24 mouse cellular contexts compared by ENCODE assay signal in genomic region chr10:110769538-110769937, GRCm38 (mm10). TPM values are rescaled to one million over a fixed set of nuclear protein-coding genes. Genes with fewer than 3 reads are reported as not detected.
A peak's percentile ranks its signal among the peaks of the same experiment; 100 is the strongest.
DNase-seq lines count a peak whose midpoint lies in the region; ATAC-seq lines count a peak whose summit lies in the region.
"Had no signal": no experiment of that assay in that cellular context is flagged by ENCODE, and none has a peak within 500 bp of the region (broad histone marks: within the 10 kb centered on the region; RNA-seq: fewer than 3 reads in every experiment).

No protein-coding gene starts in this region.

- no peak overlapping the region for H3K27ac ChIP-seq in embryonic facial prominence, embryonic 14.5 days (replicated peaks; ENCODE audit: low read depth, low read length)
- H3K27ac ChIP-seq in embryonic facial prominence, embryonic 10.5 days (replicated peaks): no peak overlapping the region
- H3K27ac ChIP-seq: forebrain, embryonic 13.5 days; hindbrain, embryonic 13.5 days; left cerebral cortex, adult 2 months; liver, embryonic 15.5 days; neural tube, embryonic 12.5 days; stomach, postnatal 0 days had no signal

- H3K4me2 ChIP-seq in embryonic facial prominence, embryonic 14.5 days (ENCODE audit: low read depth, low read length): no peak overlapping the region
- H3K4me2 ChIP-seq: forebrain, embryonic 13.5 days; hindbrain, embryonic 13.5 days; liver, embryonic 15.5 days; neural tube, embryonic 12.5 days had no signal

- no peak for ATAC-seq in embryonic facial prominence, embryonic 14.5 days (ENCODE audit: low read depth)
- ATAC-seq: activated CD4-positive, CD25-positive, alpha-beta regulatory T cell, adult 4 months; forebrain, embryonic 13.5 days; inflammation-experienced regulatory T-cells, adult 6 months had no signal

- H3K27me3 ChIP-seq in embryonic facial prominence, embryonic 14.5 days (replicated peaks; ENCODE audit: control insufficient read depth, insufficient read depth, low read length): no peaks in the 10 kb centered on the region
- no peaks in the 10 kb centered on the region for H3K27me3 ChIP-seq in embryonic facial prominence, embryonic 10.5 days (replicated peaks; ENCODE audit: low read depth, poor library complexity, severe bottlenecking)
- H3K27me3 ChIP-seq: forebrain, embryonic 13.5 days; hindbrain, embryonic 13.5 days; liver, embryonic 15.5 days; neural tube, embryonic 12.5 days had no signal

- H3K4me3 ChIP-seq in embryonic facial prominence, embryonic 14.5 days (ENCODE audit: low read depth, low read length): no peak overlapping the region
- H3K4me3 ChIP-seq in embryonic facial prominence, embryonic 10.5 days: no peak overlapping the region
- H3K4me3 ChIP-seq: forebrain, embryonic 13.5 days; hindbrain, embryonic 13.5 days; left cerebral cortex, adult 2 months; liver, embryonic 15.5 days; neural tube, embryonic 12.5 days had no signal

- DNase-seq in embryonic facial prominence, embryonic 14.5 days (ENCODE audit: low spot score): peak; percentile 36
- DNase-seq in embryonic facial prominence, embryonic 10.5 days (ENCODE audit: low spot score): no peak
- peak; percentile 25 for DNase-seq in layer of hippocampus, adult 11-12 months (ENCODE audit: low spot score)
- DNase-seq in layer of hippocampus, adult 9-10 months (ENCODE audit: low spot score): no peak
- peak; percentile 48 to 64 for DNase-seq in right cerebral cortex, postnatal 10 days (ENCODE audit: low spot score in 2 of 2)
- DNase-seq in right cerebral cortex, postnatal 36 days (ENCODE audit: low spot score in 2 of 2): no peak
- DNase-seq in thymus, postnatal 25 days: no peak
- no peak for DNase-seq in cerebellum, postnatal 25 days
- DNase-seq: adrenal gland, adult 8-10 months; cerebellum, adult 8-10 months; gastrocnemius, postnatal 36 days; kidney, adult 18-20 months; liver; lung, postnatal 4 days; midbrain, embryonic 14.5 days; thymus, adult 2 months had no signal

- H3K4me1 ChIP-seq in embryonic facial prominence, embryonic 14.5 days (ENCODE audit: control insufficient read depth, insufficient read depth, low read length): no peaks in the 10 kb centered on the region
- H3K4me1 ChIP-seq in embryonic facial prominence, embryonic 10.5 days: no peaks in the 10 kb centered on the region
- H3K4me1 ChIP-seq: forebrain, embryonic 13.5 days; liver, embryonic 15.5 days; neural tube, embryonic 12.5 days had no signal

- no peaks in the 10 kb centered on the region for H3K9me3 ChIP-seq in embryonic facial prominence, embryonic 14.5 days (ENCODE audit: control insufficient read depth, low read length)
- no peaks in the 10 kb centered on the region for H3K9me3 ChIP-seq in embryonic facial prominence, embryonic 10.5 days
- H3K9me3 ChIP-seq: forebrain, embryonic 13.5 days; hindbrain, embryonic 13.5 days; liver, embryonic 15.5 days; neural tube, embryonic 12.5 days had no signal

- peaks cover 83% of the 10 kb centered on the region for H3K36me3 ChIP-seq in embryonic facial prominence, embryonic 14.5 days (ENCODE audit: control insufficient read depth, insufficient read depth, low read length)
- peaks cover 100% of the 10 kb centered on the region for H3K36me3 ChIP-seq in embryonic facial prominence, embryonic 10.5 days (replicated peaks)

- 81% methylated on average over 10 of the region's 10 CpGs for WGBS in embryonic facial prominence, embryonic 14.5 days
- WGBS in embryonic facial prominence, embryonic 10.5 days: 95% methylated on average over 10 of the region's 10 CpGs

- no peak overlapping the region for H3K9ac ChIP-seq in embryonic facial prominence, embryonic 14.5 days (ENCODE audit: low read depth, low read length)
- H3K9ac ChIP-seq: forebrain, embryonic 13.5 days; hindbrain, embryonic 13.5 days; liver, embryonic 15.5 days; neural tube, embryonic 12.5 days had no signal

RNA-seq across cellular contexts. Expression of gene E2f7, which starts 24.3 kb away (rescaled TPM):
- 21.5 and 23.8 TPM in 2 replicates for polyA plus RNA-seq in embryonic facial prominence, embryonic 14.5 days (2014; fragmentation: Nextera tagmentation; extraction: Ambion mirVana)
- 41.9 and 42.4 TPM in 2 replicates for polyA plus RNA-seq in embryonic facial prominence, embryonic 10.5 days (2016; fragmentation: Nextera tagmentation; extraction: Ambion mirVana)

Comparison
In these comparisons a context has a peak if more than half of its experiments do, and no peak if none do; other contexts are left out.
1. DNase-seq: peak in embryonic facial prominence, embryonic 14.5 days (single experiment), layer of hippocampus, adult 11-12 months (single experiment) and right cerebral cortex, postnatal 10 days (2 of 2); none in embryonic facial prominence, embryonic 10.5 days (single experiment), layer of hippocampus, adult 9-10 months (single experiment), right cerebral cortex, postnatal 36 days (0 of 2), thymus, postnatal 25 days (single experiment) and cerebellum, postnatal 25 days (0 of 2).